Mouse (Mus musculus) B cell, adult 2 months (primary cell): ENCODE measurements around the gene Smg5.
A peak's percentile ranks its signal among the peaks of the same experiment; 100 is the strongest.

Experiments used
- DNase-seq, 2 experiments: peaks; one replicate each; pipeline ENCODE4 v3.0.0; 2022

Gene Smg5

GRCm38 (mm10) chr3:88395742-88396141 is 59.7 kb downstream of the Smg5 start:
- peak; percentile 50 to 51 for DNase-seq

DNA sequence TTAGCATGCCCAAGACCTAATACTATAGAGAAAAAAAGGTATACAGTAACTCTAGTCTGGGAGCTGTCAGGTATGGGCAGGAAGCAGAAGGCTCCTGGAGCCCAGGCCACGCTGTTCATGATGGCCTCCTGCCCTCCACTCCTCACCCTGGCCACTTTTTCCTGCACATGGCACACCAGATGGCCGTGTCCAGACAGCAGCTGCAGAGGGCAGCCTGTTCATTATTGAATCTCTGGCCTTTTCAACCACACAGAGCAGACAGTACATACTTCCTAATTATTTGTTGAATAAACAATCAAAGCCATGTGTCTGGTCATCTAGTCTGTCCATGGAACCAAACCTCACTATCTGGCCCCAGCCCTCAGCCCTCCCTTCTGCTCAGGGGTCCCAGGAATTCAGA is 62.6 kb downstream of the Smg5 start:
- no peak for DNase-seq

GRCm38 (mm10) chr3:88403522-88404230 is 67.6 kb downstream of the Smg5 start:
- DNase-seq: no peak

DNA sequence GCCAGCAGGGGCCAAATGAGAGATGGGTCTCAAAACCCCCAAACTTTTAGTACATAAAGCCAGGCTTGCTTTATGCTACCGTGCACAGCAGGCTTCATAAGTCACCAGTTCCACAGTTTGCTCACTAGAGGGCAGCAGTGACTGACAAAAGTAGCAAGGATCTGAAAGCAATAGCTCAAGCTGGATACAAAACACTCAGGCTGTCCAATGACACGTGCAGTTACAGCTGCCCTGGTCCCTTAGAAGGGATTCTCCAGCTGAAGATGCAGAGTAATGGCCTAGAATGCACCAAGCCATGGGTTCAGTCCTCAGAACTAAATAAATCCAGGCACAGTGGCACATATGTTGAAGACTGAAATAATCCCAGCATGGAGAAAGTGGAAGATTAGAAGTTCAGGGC is 71.0 kb downstream of the Smg5 start:
- peak; percentile 68 to 72 for DNase-seq

- DNase-seq: no peak
These were observed 71.5 kb downstream of the Smg5 start for GRCm38 (mm10) chr3:88407529-88407928.

GRCm38 (mm10) chr3:88408953-88409352 is 72.9 kb downstream of the Smg5 start:
- DNase-seq: no peak

DNA sequence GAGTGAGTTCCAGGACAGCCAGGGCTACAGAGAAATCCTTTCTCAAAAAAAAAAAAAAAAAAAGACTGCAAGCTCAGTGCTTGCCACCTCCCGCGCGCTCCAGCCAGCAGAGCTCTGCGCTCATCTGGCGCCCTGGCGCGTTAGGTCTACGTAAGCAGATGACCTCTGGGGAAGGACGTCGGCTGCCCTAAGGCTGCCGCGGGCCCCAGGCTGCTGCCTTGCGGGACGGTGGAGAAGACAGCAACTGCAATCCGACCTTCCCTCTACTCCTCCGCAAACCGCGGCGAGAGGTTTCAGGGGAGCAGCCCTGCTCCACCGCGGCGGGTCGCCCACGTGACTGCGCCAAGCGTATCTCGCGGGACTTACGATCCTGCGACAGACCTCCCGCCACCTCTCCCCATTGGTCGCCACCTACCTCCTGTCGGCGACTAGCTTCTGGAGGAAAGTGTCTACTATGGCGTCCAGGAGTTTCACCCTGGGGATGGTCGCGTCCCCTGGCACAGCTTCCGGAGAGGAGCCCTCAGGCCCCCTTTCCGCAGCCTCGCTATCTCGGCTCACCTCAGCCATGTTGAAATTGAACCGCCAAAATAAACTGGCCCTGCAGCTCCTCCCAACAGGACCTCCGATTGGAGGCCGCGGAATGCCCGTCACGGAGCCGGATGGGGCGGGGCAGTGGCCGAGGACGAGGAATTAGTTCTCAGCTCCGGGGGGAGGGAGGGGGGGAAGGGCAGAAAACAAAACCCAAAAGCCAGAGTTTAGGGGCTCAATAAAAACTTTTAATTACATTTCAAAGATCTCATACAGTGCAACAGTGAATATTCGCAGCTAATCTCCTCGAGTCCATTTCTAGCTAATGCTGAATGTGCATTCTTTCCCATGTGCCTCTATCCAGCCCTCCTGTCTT is 73.9 kb downstream of the Smg5 start, which contains the start of gene Pmf1:
Gene Pmf1, minus strand, starts transcription at position 591 of the 904 bp plus-strand sequence.
- peak; percentile 93 for DNase-seq

GRCm38 (mm10) chr3:88410645-88411031 is 74.6 kb downstream of the Smg5 start:
- no peak for DNase-seq

DNA sequence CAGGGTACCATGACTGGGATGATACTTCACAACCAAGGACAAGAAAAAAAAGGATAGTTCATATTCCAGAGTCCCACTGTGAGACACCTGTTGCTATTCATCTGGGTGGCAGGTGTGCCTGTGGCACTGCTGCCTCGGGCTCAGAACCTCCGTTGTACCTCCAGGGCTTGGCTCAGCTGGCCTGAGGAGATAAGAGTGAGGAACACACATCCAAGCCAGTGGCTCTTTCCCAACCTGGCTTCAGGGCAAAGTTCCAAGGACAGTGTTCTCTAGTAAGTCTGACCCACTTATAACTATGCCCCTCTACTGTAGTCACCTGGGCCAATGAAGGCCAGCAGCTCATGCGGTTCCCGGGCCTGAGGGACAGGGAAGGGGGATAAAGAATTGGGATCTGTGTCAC is 75.6 kb downstream of the Smg5 start:
- DNase-seq: no peak
